Mouse (Mus musculus): Measurements from ENCODE around the gene Lig3. TPM values are rescaled to one million over a fixed set of nuclear protein-coding genes. Genes with fewer than 3 reads are reported as not detected.
"Not testable (repeated sequence)": the region's sequence is repeated elsewhere in the genome, so short reads cannot be mapped to it uniquely, and the experiment has no call there.

Gene Lig3
- polyA plus RNA-seq, 1 experiment from 2014 or later: 29.6 TPM

- Histone ChIP-seq H3K4me1 (replicated peaks; ENCODE audit: control insufficient read depth, insufficient read depth, low read length) (no peaks in the 10 kb centered on the region), H3K9me3 (ENCODE audit: control insufficient read depth, low read length) (no peaks in the 10 kb centered on the region), H3K4me3 (ENCODE audit: low read depth, low read length) (no peak overlapping the region), H3K27ac (ENCODE audit: low read depth, low read length) (no peak overlapping the region), H3K27me3 (replicated peaks; ENCODE audit: control insufficient read depth, insufficient read depth, low read length) (no peaks in the 10 kb centered on the region), H3K4me2 (no peak overlapping the region), H3K36me3 (ENCODE audit: control insufficient read depth, insufficient read depth, low read length) (peaks cover 17% of the 10 kb centered on the region; the same call in 1 of the 2 replicates), H3K9ac (ENCODE audit: low read depth, low read length) (no peak overlapping the region)
- DNase-seq (ENCODE audit: low spot score) (no peak), ATAC-seq (replicated peaks; ENCODE audit: low FRiP score) (no peak)
- WGBS: 87% methylated on average over 5 of the region's 5 CpGs
These were observed 27.6 kb downstream of the Lig3 start for GRCm38 (mm10) chr11:82808485-82808884.

- no peak overlapping the region for H3K4me3 ChIP-seq (ENCODE audit: low read depth, low read length)
- H3K27me3 ChIP-seq (replicated peaks; ENCODE audit: control insufficient read depth, insufficient read depth, low read length): no peaks in the 10 kb centered on the region
- peak; percentile 69 for DNase-seq (ENCODE audit: low spot score)
- ATAC-seq (replicated peaks; ENCODE audit: low FRiP score): peak; percentile 77
- H3K27ac ChIP-seq (ENCODE audit: low read depth, low read length): no peak overlapping the region
- no peak overlapping the region for H3K9ac ChIP-seq (ENCODE audit: low read depth, low read length)
- H3K36me3 ChIP-seq (ENCODE audit: control insufficient read depth, insufficient read depth, low read length): peaks cover 5% of the 10 kb centered on the region; the same call in 1 of the 2 replicates
- H3K9me3 ChIP-seq (ENCODE audit: control insufficient read depth, low read length): no peaks in the 10 kb centered on the region
- 36% methylated on average over 4 of the region's 4 CpGs for WGBS
- peaks cover 10% of the 10 kb centered on the region for H3K4me1 ChIP-seq (replicated peaks; ENCODE audit: control insufficient read depth, insufficient read depth, low read length)
- H3K4me2 ChIP-seq: no peak overlapping the region
These were observed 38.4 kb downstream of the Lig3 start for GRCm38 (mm10) chr11:82819350-82819749.

GRCm38 (mm10) chr11:82820788-82821456 is 40.0 kb downstream of the Lig3 start:
- peaks cover 5% of the 10 kb centered on the region; the same call in 1 of the 2 replicates for H3K36me3 ChIP-seq (ENCODE audit: control insufficient read depth, insufficient read depth, low read length)
- H3K4me1 ChIP-seq (replicated peaks; ENCODE audit: control insufficient read depth, insufficient read depth, low read length): peaks cover 10% of the 10 kb centered on the region
- H3K27me3 ChIP-seq (replicated peaks; ENCODE audit: control insufficient read depth, insufficient read depth, low read length): no peaks in the 10 kb centered on the region
- H3K9me3 ChIP-seq (ENCODE audit: control insufficient read depth, low read length): no peaks in the 10 kb centered on the region
- no peak overlapping the region for H3K4me2 ChIP-seq
- DNase-seq (ENCODE audit: low spot score) (no peak), ATAC-seq (replicated peaks; ENCODE audit: low FRiP score) (no peak)
- H3K9ac ChIP-seq (ENCODE audit: low read depth, low read length): no peak overlapping the region
- WGBS: 75% methylated on average over 13 of the region's 13 CpGs
- 0 out of 2 replicates have a peak overlapping the region, but pooled peaks have one; percentile 32 for H3K27ac ChIP-seq (ENCODE audit: low read depth, low read length)
- H3K4me3 ChIP-seq (ENCODE audit: low read depth, low read length): no peak overlapping the region

- H3K9ac ChIP-seq (ENCODE audit: low read depth, low read length): no peak overlapping the region
- H3K4me2 ChIP-seq: no peak overlapping the region
- no peaks in the 10 kb centered on the region for H3K9me3 ChIP-seq (ENCODE audit: control insufficient read depth, low read length)
- H3K27me3 ChIP-seq (replicated peaks; ENCODE audit: control insufficient read depth, insufficient read depth, low read length): no peaks in the 10 kb centered on the region
- no peaks in the 10 kb centered on the region for H3K36me3 ChIP-seq (ENCODE audit: control insufficient read depth, insufficient read depth, low read length)
- DNase-seq (ENCODE audit: low spot score) (no peak), ATAC-seq (replicated peaks; ENCODE audit: low FRiP score) (no peak)
- no peak overlapping the region for H3K4me3 ChIP-seq (ENCODE audit: low read depth, low read length)
- H3K27ac ChIP-seq (ENCODE audit: low read depth, low read length): no peak overlapping the region
- peaks cover 17% of the 10 kb centered on the region for H3K4me1 ChIP-seq (replicated peaks; ENCODE audit: control insufficient read depth, insufficient read depth, low read length)
These were observed 45.9 kb downstream of the Lig3 start for GRCm38 (mm10) chr11:82826818-82827217.

- Histone ChIP-seq H3K4me3 (ENCODE audit: low read depth, low read length) (no peak overlapping the region), H3K9ac (ENCODE audit: low read depth, low read length) (no peak overlapping the region), H3K4me2 (peak overlapping the region; percentile 32), H3K27me3 (replicated peaks; ENCODE audit: control insufficient read depth, insufficient read depth, low read length) (no peaks in the 10 kb centered on the region), H3K36me3 (ENCODE audit: control insufficient read depth, insufficient read depth, low read length) (peaks cover 2% of the 10 kb centered on the region; the same call in 1 of the 2 replicates), H3K27ac (ENCODE audit: low read depth, low read length) (no peak overlapping the region), H3K9me3 (ENCODE audit: control insufficient read depth, low read length) (no peaks in the 10 kb centered on the region), H3K4me1 (replicated peaks; ENCODE audit: control insufficient read depth, insufficient read depth, low read length) (peaks cover 26% of the 10 kb centered on the region)
- ATAC-seq (replicated peaks; ENCODE audit: low FRiP score): no peak
- 32% methylated on average over 10 of the region's 10 CpGs for WGBS
- no peak for DNase-seq (ENCODE audit: low spot score)
These were observed 50.3 kb downstream of the Lig3 start for GRCm38 (mm10) chr11:82831008-82831893.

GRCm38 (mm10) chr11:82832402-82832801 is 51.5 kb downstream of the Lig3 start:
- not testable (repeated sequence) for ATAC-seq (replicated peaks; ENCODE audit: low FRiP score); H3K9me3 ChIP-seq (ENCODE audit: control insufficient read depth, low read length); H3K27me3 ChIP-seq (replicated peaks; ENCODE audit: control insufficient read depth, insufficient read depth, low read length); DNase-seq (ENCODE audit: low spot score); H3K36me3 ChIP-seq (ENCODE audit: control insufficient read depth, insufficient read depth, low read length); H3K4me2 ChIP-seq; H3K9ac ChIP-seq (ENCODE audit: low read depth, low read length); H3K4me3 ChIP-seq (ENCODE audit: low read depth, low read length); H3K27ac ChIP-seq (ENCODE audit: low read depth, low read length)
- peaks cover 26% of the 10 kb centered on the region for H3K4me1 ChIP-seq (replicated peaks; ENCODE audit: control insufficient read depth, insufficient read depth, low read length)
- 78% methylated on average over 10 of the region's 10 CpGs for WGBS

- peaks cover 3% of the 10 kb centered on the region; the same call in 1 of the 2 replicates for H3K36me3 ChIP-seq (ENCODE audit: control insufficient read depth, insufficient read depth, low read length)
- ATAC-seq (replicated peaks; ENCODE audit: low FRiP score) (no peak), DNase-seq (ENCODE audit: low spot score) (no peak)
- no peak overlapping the region for H3K4me3 ChIP-seq (ENCODE audit: low read depth, low read length)
- H3K9ac ChIP-seq (ENCODE audit: low read depth, low read length): no peak overlapping the region
- WGBS: 61% methylated on average over 8 of the region's 8 CpGs
- peaks cover 34% of the 10 kb centered on the region for H3K4me1 ChIP-seq (replicated peaks; ENCODE audit: control insufficient read depth, insufficient read depth, low read length)
- H3K4me2 ChIP-seq: no peak overlapping the region
- peak overlapping the region; percentile 29; the same call in 1 of the 2 replicates for H3K27ac ChIP-seq (ENCODE audit: low read depth, low read length)
- no peaks in the 10 kb centered on the region for H3K27me3 ChIP-seq (replicated peaks; ENCODE audit: control insufficient read depth, insufficient read depth, low read length)
- no peaks in the 10 kb centered on the region for H3K9me3 ChIP-seq (ENCODE audit: control insufficient read depth, low read length)
These were observed 53.0 kb downstream of the Lig3 start for GRCm38 (mm10) chr11:82833929-82834328.

- not testable (repeated sequence) for H3K9ac ChIP-seq (ENCODE audit: low read depth, low read length); H3K9me3 ChIP-seq (ENCODE audit: control insufficient read depth, low read length); H3K27ac ChIP-seq (ENCODE audit: low read depth, low read length); H3K4me2 ChIP-seq; H3K27me3 ChIP-seq (replicated peaks; ENCODE audit: control insufficient read depth, insufficient read depth, low read length); DNase-seq (ENCODE audit: low spot score); ATAC-seq (replicated peaks; ENCODE audit: low FRiP score); H3K4me3 ChIP-seq (ENCODE audit: low read depth, low read length); H3K36me3 ChIP-seq (ENCODE audit: control insufficient read depth, insufficient read depth, low read length)
- H3K4me1 ChIP-seq (replicated peaks; ENCODE audit: control insufficient read depth, insufficient read depth, low read length): peaks cover 34% of the 10 kb centered on the region
- WGBS: 76% methylated on average over 7 of the region's 7 CpGs
These were observed 53.5 kb downstream of the Lig3 start for GRCm38 (mm10) chr11:82834359-82834758.

Measured in liver, embryonic 11.5 days (tissue).